Mouse (Mus musculus) myocyte (in vitro differentiated cells): ENCODE results near the gene Rnf4. TPM values are rescaled to one million over a fixed set of nuclear protein-coding genes. Genes with fewer than 3 reads are reported as not detected.

Experiments
- H3K27me3 ChIP-seq: one replicate; pipeline ENCODE4 v1.6.1; 2011; ENCODE audit not compliant: control insufficient read depth, insufficient read depth, insufficient read length
- H3K36me3 ChIP-seq: one replicate; pipeline ENCODE4 v1.6.1; 2011; ENCODE audit not compliant: control insufficient read depth, insufficient read depth
- H3K4me2 ChIP-seq: one replicate; pipeline ENCODE4 v1.6.1; 2011; ENCODE audit warnings: low read depth, control low read depth
- H3K4me3 ChIP-seq: one replicate; pipeline ENCODE4 v1.5.1; 2011; ENCODE audit warnings: mild to moderate bottlenecking, control low read depth, moderate library complexity
- H3K79me2 ChIP-seq: one replicate; pipeline ENCODE4 v1.6.1; 2011; ENCODE audit not compliant: control insufficient read depth, insufficient read depth
- H3ac ChIP-seq: one replicate; pipeline ENCODE4 v1.6.1; 2011; ENCODE audit not compliant: control insufficient read depth, insufficient read length
- CEBPB ChIP-seq: IDR thresholded peaks from 2 replicates; pipeline ENCODE4 v1.6.1; 2011; ENCODE audit warnings: mild to moderate bottlenecking, moderate library complexity; ENCODE audit not compliant: poor library complexity, insufficient read depth, severe bottlenecking
- E2F4 ChIP-seq: IDR thresholded peaks from one replicate; pipeline ENCODE4 v1.6.1; 2011; ENCODE audit warnings: mild to moderate bottlenecking, control low read depth, moderate library complexity; ENCODE audit not compliant: insufficient read depth
- MAX ChIP-seq: IDR thresholded peaks from one replicate; pipeline ENCODE4 v1.6.1; 2011; ENCODE audit warnings: low read depth, mild to moderate bottlenecking, control low read depth
- MYOD1 ChIP-seq, 3 experiments: IDR thresholded peaks; one replicate each; pipeline ENCODE4 v1.6.1; 2011; ENCODE audit warnings: control low read depth in 2 of 3, low read depth in 2 of 3, mild to moderate bottlenecking in 2 of 3, moderate library complexity in 1 of 3; ENCODE audit not compliant: insufficient read length in 2 of 3, control insufficient read depth in 1 of 3
- MYOG ChIP-seq, 3 experiments: IDR thresholded peaks; one replicate each; pipeline ENCODE4 v1.6.1; 2011; ENCODE audit warnings: control low read depth in 2 of 3, low read depth in 2 of 3, mild to moderate bottlenecking in 2 of 3; ENCODE audit not compliant: insufficient read length in 2 of 3, control insufficient read depth in 1 of 3, insufficient read depth in 1 of 3
- POLR2A ChIP-seq: IDR thresholded peaks from one replicate; pipeline ENCODE4 v1.6.1; 2011; ENCODE audit warnings: low read depth, mild to moderate bottlenecking, control low read depth, moderate library complexity; ENCODE audit not compliant: insufficient read length
- POLR2AphosphoS2 ChIP-seq: IDR thresholded peaks from one replicate; pipeline ENCODE4 v1.6.1; 2011; ENCODE audit warnings: low read depth, control low read depth; ENCODE audit not compliant: insufficient read length
- REST ChIP-seq: IDR thresholded peaks from one replicate; pipeline ENCODE4 v1.6.1; 2011; ENCODE audit warnings: mild to moderate bottlenecking, control low read depth, moderate library complexity; ENCODE audit not compliant: insufficient read depth, insufficient read length
- SRF ChIP-seq: IDR thresholded peaks from one replicate; pipeline ENCODE4 v1.6.1; 2011; ENCODE audit warnings: low read depth; ENCODE audit not compliant: control insufficient read depth, insufficient read length
- TCF12 ChIP-seq: IDR thresholded peaks from one replicate; pipeline ENCODE4 v1.6.1; 2011; ENCODE audit warnings: mild to moderate bottlenecking, control low read depth; ENCODE audit not compliant: poor library complexity, insufficient read depth, severe bottlenecking
- TCF3 ChIP-seq: IDR thresholded peaks from one replicate; pipeline ENCODE4 v1.6.1; 2011; ENCODE audit warnings: low read depth, control low read depth; ENCODE audit not compliant: insufficient read length
- USF1 ChIP-seq: IDR thresholded peaks from one replicate; pipeline ENCODE4 v1.6.1; 2011; ENCODE audit warnings: low read depth, mild to moderate bottlenecking, control low read depth, moderate library complexity
- polyA plus RNA-seq: library from polyadenylated mRNA; unstranded; fragments of >200 nt; fragmentation: generic; extraction: Trizol; gene quantifications from one replicate; pipeline ENCODE4 v1.2.1, GENCODE M21; 2012; ENCODE audit warnings: missing spikeins

Gene Rnf4
- polyA plus RNA-seq, 1 experiment = 78.2 TPM

DNA sequence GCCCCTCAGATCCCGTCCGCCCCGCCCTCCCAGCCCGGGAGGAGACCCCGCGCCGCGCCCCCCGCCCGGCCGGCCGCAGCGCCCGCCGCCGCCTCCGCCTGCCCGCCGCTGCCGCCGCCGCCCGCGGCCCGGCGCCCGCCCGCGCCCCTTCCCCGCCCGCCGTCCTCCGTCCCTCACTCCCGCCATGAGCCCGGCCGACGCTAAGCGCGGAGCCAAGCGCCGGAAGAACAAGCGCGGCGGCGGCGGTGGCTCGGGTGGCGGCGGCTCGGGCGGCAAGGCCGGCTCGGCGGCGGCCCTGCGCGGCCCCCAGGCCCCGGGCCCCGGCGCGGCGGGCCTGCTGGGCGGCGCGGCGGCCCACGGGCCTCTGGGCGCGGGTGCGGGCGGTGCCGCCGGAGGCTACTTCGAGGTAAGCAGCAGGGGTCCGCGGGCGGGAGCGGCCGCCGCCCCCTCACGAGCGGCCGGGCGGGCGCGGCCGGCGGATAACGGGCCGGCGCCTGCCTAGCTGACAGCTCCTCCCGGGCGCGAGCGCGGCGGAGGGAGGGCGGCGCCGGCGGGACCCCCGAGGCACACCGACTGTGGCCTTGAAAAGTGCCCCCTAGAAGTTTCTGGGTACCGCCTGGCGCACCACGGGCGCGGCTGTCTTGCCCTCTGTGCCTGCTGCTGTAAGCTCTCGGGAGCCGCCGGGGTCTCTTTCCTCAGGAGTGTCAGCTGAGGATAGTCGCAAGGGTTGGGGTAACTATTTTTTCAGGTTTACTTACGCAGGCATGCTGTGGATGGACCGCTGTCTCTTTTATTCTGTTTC lies 34.1 kb downstream of the Rnf4 start:
- peaks cover 49% of the 10 kb centered on the region for H3K79me2 ChIP-seq
- no peaks in the 10 kb centered on the region for H3K36me3 ChIP-seq
- peak overlapping the region; percentile 90 for H3K4me2 ChIP-seq
- peak overlapping the region; percentile 50 for H3K4me3 ChIP-seq
- H3K27me3 ChIP-seq = no peaks in the 10 kb centered on the region
- no peak for TF ChIP-seq USF1
- no peak for TF ChIP-seq MAX
- H3ac ChIP-seq = peak overlapping the region; percentile 93

DNA sequence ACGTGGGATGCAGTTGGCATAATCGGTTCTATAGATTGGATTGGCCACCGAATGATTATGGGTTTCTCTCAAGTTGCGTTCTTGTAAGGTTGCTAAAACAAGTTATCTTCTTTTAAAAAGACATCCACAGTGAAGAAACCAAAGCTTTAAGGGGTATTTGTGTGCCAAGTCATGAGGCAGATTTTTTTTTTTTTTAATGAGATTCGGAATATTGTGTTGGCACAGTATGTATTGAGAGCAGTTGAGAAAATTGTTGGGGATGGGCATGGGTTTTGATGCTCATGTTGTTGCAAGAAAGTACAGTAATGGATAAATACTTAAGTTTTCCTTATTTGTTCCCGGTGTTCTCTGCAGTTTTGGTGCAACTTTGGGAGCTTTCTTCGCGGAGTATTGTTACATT lies 34.8 kb downstream of the Rnf4 start:
- Histone ChIP-seq H3K36me3 (no peaks in the 10 kb centered on the region), H3K4me2 (peak overlapping the region; percentile 90), H3ac (peak overlapping the region; percentile 93), H3K4me3 (peak overlapping the region; percentile 50), H3K79me2 (peaks cover 55% of the 10 kb centered on the region), H3K27me3 (no peaks in the 10 kb centered on the region)
- TF ChIP-seq SRF (no peak), MAX (no peak), CEBPB (no peak), MYOG (IDR thresholded peaks at IDR 0.05; ENCODE audit: control insufficient read depth in 1 of 3, insufficient read depth in 1 of 3, insufficient read length in 2 of 3, low read depth in 2 of 3) (no peak), TCF3 (no peak), USF1 (no peak), REST (no peak), POLR2A (no peak), E2F4 (no peak), POLR2AphosphoS2 (no peak), TCF12 (no peak), MYOD1 (IDR thresholded peaks at IDR 0.05; ENCODE audit: control insufficient read depth in 1 of 3, insufficient read length in 2 of 3, low read depth in 2 of 3) (no peak)

DNA sequence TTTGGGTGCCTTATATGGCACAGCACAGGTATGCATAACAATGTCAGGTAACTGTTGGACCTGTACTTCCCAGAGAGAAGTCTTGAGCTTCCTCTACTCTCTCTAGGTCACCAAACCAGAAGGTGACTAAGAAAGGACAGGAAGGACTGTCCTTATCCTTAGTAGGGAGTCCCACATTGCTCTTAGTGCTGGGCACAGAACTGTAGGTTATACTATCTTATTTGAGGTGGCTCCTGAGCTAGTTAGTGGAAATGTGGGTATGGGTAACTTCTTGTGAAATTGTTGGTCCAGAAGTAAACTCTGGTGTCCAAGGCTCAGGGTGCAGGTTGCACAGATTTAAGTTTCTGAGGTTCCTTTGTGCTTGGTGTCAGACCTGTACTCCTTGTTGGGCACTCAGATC lies 36.1 kb downstream of the Rnf4 start:
- Histone ChIP-seq H3K4me3 (no peak overlapping the region), H3ac (no peak overlapping the region), H3K27me3 (no peaks in the 10 kb centered on the region), H3K36me3 (no peaks in the 10 kb centered on the region), H3K79me2 (peaks cover 68% of the 10 kb centered on the region), H3K4me2 (peak overlapping the region; percentile 30)
- TF ChIP-seq POLR2AphosphoS2 (no peak), POLR2A (no peak), CEBPB (no peak), MAX (no peak), MYOG (IDR thresholded peaks at IDR 0.05; ENCODE audit: control insufficient read depth in 1 of 3, insufficient read depth in 1 of 3, insufficient read length in 2 of 3, low read depth in 2 of 3) (no peak), TCF12 (no peak), USF1 (no peak), REST (no peak), E2F4 (no peak), TCF3 (no peak), SRF (no peak), MYOD1 (IDR thresholded peaks at IDR 0.05; ENCODE audit: control insufficient read depth in 1 of 3, insufficient read length in 2 of 3, low read depth in 2 of 3) (no peak)

DNA sequence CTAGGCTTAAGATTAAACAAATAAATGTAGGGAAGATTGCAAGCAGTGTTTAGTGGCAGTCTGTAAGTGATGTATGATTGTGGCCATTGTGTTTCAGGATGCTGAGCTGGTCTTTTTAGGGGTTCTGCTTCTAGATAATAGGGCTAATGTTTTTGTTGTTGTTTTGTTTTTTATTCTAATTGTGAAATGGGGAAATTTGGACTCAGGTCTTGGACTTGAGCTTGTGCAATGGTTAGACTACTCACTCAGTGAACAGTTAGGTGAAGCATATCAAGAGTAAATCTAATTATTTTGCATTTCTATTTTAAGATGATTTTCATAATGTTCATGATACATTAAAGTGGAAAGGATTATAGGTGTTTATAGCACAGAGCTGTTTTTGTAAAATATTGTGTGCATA lies 36.5 kb downstream of the Rnf4 start:
- H3K4me2 ChIP-seq = peak overlapping the region; percentile 30
- H3K79me2 ChIP-seq = peaks cover 72% of the 10 kb centered on the region
- H3K4me3 ChIP-seq = no peak overlapping the region
- no peaks in the 10 kb centered on the region for H3K27me3 ChIP-seq
- H3K36me3 ChIP-seq = no peaks in the 10 kb centered on the region
- no peak for TF ChIP-seq USF1
- TF ChIP-seq CEBPB = no peak
- no peak for TF ChIP-seq POLR2A
- TF ChIP-seq MAX = no peak
- no peak for TF ChIP-seq MYOG (IDR thresholded peaks at IDR 0.05; ENCODE audit: control insufficient read depth in 1 of 3, insufficient read depth in 1 of 3, insufficient read length in 2 of 3, low read depth in 2 of 3)
- TF ChIP-seq REST = no peak
- no peak for TF ChIP-seq MYOD1 (IDR thresholded peaks at IDR 0.05; ENCODE audit: control insufficient read depth in 1 of 3, insufficient read length in 2 of 3, low read depth in 2 of 3)
- no peak for TF ChIP-seq E2F4
- TF ChIP-seq SRF = no peak
- TF ChIP-seq TCF12 = no peak
- TF ChIP-seq TCF3 = no peak
- TF ChIP-seq POLR2AphosphoS2 = no peak
- no peak overlapping the region for H3ac ChIP-seq

DNA sequence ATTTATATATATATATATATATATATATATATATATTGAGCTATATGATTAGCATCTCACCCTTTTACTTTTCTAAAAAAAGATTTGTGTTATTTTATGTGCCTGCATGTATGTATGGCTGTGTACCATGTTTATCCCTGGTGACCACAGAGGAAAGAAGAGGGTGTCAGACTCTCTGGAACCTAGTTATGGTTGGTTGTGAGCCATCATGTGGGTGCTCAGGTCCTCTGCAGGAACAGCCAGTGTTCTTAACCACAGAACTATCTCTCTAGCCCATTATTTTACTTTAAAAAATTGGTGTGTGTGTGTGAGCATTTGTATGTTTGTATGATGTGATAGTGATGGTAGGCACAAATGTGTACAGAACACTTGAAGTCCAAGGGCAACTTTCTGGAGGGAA lies 42.7 kb downstream of the Rnf4 start:
- Histone ChIP-seq H3K4me3 (no peak overlapping the region), H3K79me2 (peaks cover 100% of the 10 kb centered on the region), H3ac (no peak overlapping the region), H3K4me2 (no peak overlapping the region), H3K27me3 (no peaks in the 10 kb centered on the region), H3K36me3 (no peaks in the 10 kb centered on the region)
- no peak for TF ChIP-seq CEBPB
- no peak for TF ChIP-seq TCF12
- no peak for TF ChIP-seq SRF
- no peak for TF ChIP-seq REST
- TF ChIP-seq USF1 = no peak
- TF ChIP-seq E2F4 = no peak
- TF ChIP-seq TCF3 = no peak
- no peak for TF ChIP-seq POLR2AphosphoS2
- no peak for TF ChIP-seq MAX
- TF ChIP-seq POLR2A = no peak
